Mouse (Mus musculus) olfactory bulb, adult 2 months (tissue): ENCODE results near the gene Cacna1i. TPM values are rescaled to one million over a fixed set of nuclear protein-coding genes. Genes with fewer than 3 reads are reported as not detected.

Experiments used
- H3K27ac ChIP-seq: fragments of 200-500 bp; 2 replicates; pipeline ENCODE4 v1.5.1; 2012; ENCODE audit warnings: low read depth, low read length; ENCODE audit not compliant: insufficient read depth
- H3K4me1 ChIP-seq: fragments of 200-500 bp; 2 replicates; pipeline ENCODE4 v1.6.1; 2012; ENCODE audit warnings: low read length; ENCODE audit not compliant: control insufficient read depth, insufficient read depth
- H3K4me3 ChIP-seq: fragments of 200-500 bp; 2 replicates; pipeline ENCODE4 v1.5.1; 2012; ENCODE audit warnings: mild to moderate bottlenecking, low read depth, low read length, moderate library complexity; ENCODE audit not compliant: insufficient read depth
- CTCF ChIP-seq: fragments of 200-500 bp; IDR thresholded peaks from 2 replicates; pipeline ENCODE4 v1.5.1; 2012; ENCODE audit warnings: low read depth, mild to moderate bottlenecking, low read length, moderate library complexity; ENCODE audit not compliant: insufficient read depth
- POLR2A ChIP-seq: fragments of 200-500 bp; IDR thresholded peaks from 2 replicates; pipeline ENCODE4 v1.6.1; 2012; ENCODE audit warnings: mild to moderate bottlenecking, low read depth, low read length, moderate library complexity; ENCODE audit not compliant: insufficient read depth
- WGBS: fragments of 180-500 bp; shearing (Covaris S2); methylation state at CpG from one replicate; pipeline ENCODE4 v1.1.7; 2018; 5-methylcytosine and 5-hydroxymethylcytosine counted together
- polyA plus RNA-seq: library from polyadenylated mRNA; stranded (reverse); fragments of >200 nt; gene quantifications from 2 replicates; pipeline ENCODE4 v1.2.4, GENCODE M21; 2012; ENCODE audit warnings: low replicate concordance; ENCODE audit not compliant: missing spikeins, insufficient read depth, insufficient read length

Cacna1i gene
- polyA plus RNA-seq, 1 experiment = not detected

DNA sequence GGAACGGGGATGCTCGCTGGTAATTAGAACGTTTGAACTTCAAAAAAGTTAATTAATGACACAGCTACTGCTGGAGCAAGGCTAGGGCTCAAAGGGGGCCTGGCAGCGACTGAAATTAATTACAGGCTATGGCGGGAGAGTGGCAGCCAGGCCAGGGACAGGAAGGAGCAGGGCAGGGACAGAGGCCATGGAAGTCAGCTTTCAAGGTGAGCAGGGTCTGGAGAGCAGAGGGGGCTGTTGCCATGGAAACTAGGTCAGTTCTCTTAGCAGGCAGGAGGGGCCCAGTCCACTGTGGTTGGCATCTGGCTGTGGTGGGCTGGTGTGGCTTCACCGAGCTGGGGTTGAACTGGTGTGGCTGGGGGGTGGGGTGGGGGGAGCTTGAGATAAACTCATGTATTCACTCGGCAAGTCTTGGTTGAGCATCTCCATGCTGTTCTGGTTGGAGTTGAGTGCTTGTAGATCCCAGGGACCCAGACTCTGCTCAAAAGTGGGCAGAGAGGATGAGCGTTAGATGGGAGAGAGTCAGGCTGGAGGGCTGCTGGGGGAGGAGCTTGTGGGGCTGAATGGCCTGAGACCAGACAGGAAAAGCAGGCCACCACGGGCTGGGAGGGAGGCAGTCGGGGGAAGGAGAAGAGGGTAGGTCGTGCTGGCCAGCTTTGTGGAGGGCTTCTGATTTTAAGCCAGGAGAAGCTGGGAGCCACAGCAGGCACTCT, 31.7 kb downstream of the Cacna1i start:
- Histone ChIP-seq H3K4me3 (no peak overlapping the region), H3K27ac (0 out of 2 replicates have a peak overlapping the region, but pooled peaks have one; percentile 27), H3K4me1 (peaks cover 60% of the 10 kb centered on the region)
- TF ChIP-seq CTCF (no peak), POLR2A (no peak)
- WGBS = 13% methylated on average over 11 of the region's 11 CpGs

DNA sequence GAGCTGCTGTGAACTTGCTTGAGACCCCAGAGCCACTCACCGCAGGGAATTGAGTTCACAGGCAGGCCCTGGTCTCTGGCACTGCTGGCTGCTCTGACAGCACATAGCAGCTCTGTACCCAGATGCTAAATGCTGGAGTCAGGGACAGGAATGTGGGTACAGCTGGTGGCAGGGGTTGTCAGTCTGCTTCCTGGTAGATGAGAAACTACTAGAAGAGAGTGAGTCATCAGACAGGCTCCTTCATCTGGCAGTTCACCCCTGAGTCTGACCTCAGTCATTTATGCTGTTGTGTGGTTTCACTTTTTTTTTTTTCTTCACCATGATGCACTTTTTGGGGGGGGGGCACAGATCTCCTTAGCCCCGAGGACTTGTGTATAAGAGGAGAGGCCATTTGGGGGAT, 32.3 kb downstream of the Cacna1i start:
- TF ChIP-seq CTCF (no peak), POLR2A (no peak)
- Histone ChIP-seq H3K4me1 (peaks cover 67% of the 10 kb centered on the region), H3K4me3 (no peak overlapping the region), H3K27ac (0 out of 2 replicates have a peak overlapping the region, but pooled peaks have one; percentile 27)
- 35% methylated on average over 2 of the region's 2 CpGs for WGBS

DNA sequence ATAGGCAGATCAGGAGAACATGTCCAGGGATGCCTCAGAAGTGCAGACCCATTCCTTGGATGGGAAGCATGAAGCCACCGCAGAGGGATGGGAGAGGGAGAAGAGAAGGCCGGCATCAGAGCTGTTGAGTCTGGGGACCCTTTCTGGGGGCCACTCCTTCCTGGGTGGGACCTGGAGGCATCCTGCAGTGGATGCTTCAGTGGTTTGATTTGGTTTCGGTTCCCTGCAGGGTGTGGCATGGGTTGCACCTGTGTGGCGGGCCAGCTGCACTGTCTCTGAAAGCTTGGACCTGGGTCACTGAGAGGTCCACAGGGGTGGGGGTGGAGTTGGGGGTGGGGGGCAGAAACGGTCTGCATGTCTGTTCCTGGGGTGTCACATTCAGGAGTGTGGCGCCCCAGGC, 32.9 kb downstream of the Cacna1i start:
- WGBS = 85% methylated on average over 6 of the region's 6 CpGs
- no peak overlapping the region for H3K27ac ChIP-seq
- no peak for TF ChIP-seq POLR2A
- TF ChIP-seq CTCF = no peak
- H3K4me1 ChIP-seq = peaks cover 68% of the 10 kb centered on the region
- no peak overlapping the region for H3K4me3 ChIP-seq

DNA sequence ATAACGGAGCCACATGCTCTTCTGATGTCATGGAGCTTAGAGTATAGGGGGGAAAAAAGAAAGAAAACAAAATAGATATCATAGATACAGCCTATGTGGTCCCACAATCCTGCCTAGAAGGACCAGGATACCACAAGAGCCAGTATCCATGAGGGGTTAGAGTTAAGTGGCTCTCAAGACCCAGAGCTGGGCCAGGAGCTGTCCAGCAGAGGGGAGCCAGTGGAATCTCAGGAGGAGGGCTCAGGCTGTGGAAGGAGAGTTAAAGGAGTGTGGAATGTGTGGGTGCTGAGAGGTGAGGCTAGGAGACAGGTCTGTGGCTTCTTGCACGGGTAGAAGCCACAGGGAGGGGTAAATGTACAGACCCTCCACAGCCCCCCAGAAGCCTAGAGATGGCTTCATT, 38.2 kb downstream of the Cacna1i start:
- 54% methylated on average over 2 of the region's 2 CpGs for WGBS
- no peak for TF ChIP-seq CTCF
- no peak for TF ChIP-seq POLR2A
- Histone ChIP-seq H3K4me3 (no peak overlapping the region), H3K27ac (peak overlapping the region; percentile 19), H3K4me1 (peaks cover 78% of the 10 kb centered on the region)

DNA sequence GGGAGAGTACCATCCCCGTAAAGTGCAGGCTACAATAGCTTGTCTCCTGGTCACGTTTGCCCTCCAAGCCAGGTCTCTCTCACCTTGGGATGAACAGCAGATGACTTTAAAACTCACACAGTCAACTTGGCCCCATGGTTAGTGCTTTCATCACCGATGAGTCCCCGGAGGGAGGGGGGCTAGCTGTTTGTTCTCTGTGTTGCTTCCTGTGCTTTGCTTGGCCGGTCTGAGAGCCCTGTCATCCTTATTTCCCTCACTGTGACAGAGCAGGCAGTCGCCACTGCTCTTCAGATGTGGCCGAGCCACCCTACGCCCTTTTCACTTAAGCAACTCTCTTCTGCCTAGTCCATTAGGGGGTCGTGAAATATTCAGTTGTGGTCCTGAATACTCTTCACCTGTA, 38.7 kb downstream of the Cacna1i start:
- peak overlapping the region; percentile 19; the same call in 1 of the 2 replicates for H3K27ac ChIP-seq
- 77% methylated on average over 9 of the region's 9 CpGs for WGBS
- H3K4me3 ChIP-seq = no peak overlapping the region
- TF ChIP-seq CTCF = no peak
- no peak for TF ChIP-seq POLR2A
- peaks cover 78% of the 10 kb centered on the region for H3K4me1 ChIP-seq

DNA sequence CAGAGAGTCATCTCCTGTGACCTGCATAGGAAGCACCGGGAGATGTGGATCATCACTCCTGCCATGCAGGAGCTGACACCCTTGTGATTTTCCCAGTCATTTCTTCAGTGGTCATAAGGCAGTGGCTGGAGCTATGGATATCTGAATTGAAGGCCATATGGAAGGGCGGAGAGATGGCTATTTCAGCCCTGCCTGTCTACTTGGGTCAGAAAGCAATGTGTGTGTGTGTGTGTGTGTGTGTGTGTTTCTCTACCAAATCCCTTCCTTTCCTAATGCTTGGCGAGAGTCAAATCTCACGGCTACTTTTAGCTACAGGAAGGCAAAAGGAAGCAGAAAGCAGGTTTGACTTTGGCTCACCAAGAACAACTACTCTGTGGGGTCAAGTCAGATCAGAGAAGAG, 39.9 kb downstream of the Cacna1i start:
- Histone ChIP-seq H3K27ac (no peak overlapping the region), H3K4me1 (peaks cover 84% of the 10 kb centered on the region), H3K4me3 (no peak overlapping the region)
- TF ChIP-seq POLR2A (no peak), CTCF (no peak)
- WGBS = 77% methylated on average over 4 of the region's 4 CpGs

DNA sequence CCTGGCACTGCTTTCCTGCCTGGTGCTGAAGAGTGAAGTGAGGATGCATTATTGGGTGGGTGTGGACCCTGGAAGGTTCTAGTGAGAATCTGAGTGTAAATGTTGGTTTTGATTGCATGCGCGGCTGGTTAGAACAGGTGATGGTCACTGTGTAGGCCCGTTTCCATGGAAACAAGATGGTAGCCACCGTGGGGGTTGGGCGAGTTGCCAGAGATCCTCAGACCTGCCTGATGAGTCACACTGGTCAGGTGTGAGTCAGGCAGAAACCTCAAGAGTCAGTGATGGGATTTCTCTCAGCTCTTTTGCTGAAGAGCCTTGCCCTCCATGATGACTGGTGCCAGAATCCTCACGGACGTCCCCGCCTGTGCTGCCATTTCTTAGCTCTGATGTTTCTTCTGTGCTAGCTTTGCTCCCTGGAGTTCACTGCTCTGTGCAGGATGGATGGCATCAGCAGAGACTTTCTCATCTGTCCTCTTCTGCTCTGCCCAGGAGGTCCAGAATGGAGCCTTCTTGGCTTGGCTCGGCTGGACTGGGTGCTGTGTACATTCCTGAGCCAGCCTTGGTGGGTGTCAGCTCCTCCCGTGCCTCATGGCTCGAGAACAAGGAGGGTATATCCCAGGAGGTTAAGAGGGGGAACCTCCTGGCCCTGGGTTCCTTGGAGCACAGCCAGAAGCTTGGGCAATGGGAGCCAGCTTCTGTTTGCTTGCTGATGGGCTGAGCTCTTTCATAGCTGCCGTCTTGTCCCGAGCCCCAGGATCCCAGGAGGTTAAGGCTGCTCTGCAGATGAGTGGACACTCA, 40.9 kb downstream of the Cacna1i start:
- no peak for TF ChIP-seq CTCF
- TF ChIP-seq POLR2A = no peak
- Histone ChIP-seq H3K4me3 (no peak overlapping the region), H3K4me1 (peaks cover 83% of the 10 kb centered on the region), H3K27ac (no peak overlapping the region)
- WGBS = 64% methylated on average over 13 of the region's 13 CpGs

DNA sequence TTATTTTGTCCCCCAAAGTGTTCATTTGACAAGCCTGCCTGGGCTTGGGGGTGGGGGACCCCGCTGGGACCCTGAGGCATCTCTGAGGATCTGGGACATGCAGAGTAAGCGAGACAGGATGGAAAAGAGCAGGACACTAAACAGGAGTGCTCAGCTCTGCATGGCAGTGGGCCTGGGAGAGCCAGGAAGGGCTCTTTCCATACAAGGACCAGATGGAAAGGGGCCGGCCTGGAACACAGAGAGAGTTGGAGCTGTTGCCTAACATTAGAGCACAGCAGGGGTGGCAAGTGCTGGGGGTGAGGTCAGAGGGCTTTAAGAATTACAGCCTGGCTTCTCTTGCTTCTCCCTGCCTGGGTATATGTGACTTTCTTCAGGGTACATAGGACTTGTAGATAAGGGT, 43.2 kb downstream of the Cacna1i start:
- 82% methylated on average over 3 of the region's 3 CpGs for WGBS
- peaks cover 83% of the 10 kb centered on the region for H3K4me1 ChIP-seq
- no peak for TF ChIP-seq CTCF
- no peak for TF ChIP-seq POLR2A
- no peak overlapping the region for H3K4me3 ChIP-seq
- no peak overlapping the region for H3K27ac ChIP-seq

DNA sequence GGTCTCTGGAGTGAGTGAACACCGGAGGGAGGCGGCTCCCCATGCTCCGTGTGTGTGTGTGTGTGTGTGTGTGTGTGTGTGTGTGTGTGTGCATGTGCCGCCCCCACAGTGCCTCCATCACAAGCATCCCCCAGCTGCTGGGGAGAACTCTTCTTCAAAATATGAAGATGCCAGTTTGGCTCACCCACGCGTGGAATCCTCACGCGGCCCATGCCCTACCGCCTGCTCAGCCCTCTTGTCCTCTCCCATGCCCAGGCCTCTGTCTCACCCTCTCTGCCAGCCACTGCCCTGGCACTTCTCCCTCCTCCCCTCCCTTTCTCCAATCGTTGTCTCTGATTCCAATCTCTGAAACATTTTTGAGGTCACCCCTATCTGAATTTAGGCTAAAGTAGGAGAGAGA, 47.7 kb downstream of the Cacna1i start:
- H3K4me1 ChIP-seq = peaks cover 50% of the 10 kb centered on the region
- TF ChIP-seq POLR2A = no peak
- no peak for TF ChIP-seq CTCF
- H3K4me3 ChIP-seq = no peak overlapping the region
- WGBS = 34% methylated on average over 10 of the region's 10 CpGs
- no peak overlapping the region for H3K27ac ChIP-seq
